Mouse (Mus musculus) heart, embryonic 14.5 days (tissue): ENCODE measurements around the gene Cers1. TPM values are rescaled to one million over a fixed set of nuclear protein-coding genes. Genes with fewer than 3 reads are reported as not detected.

Experiments used
- ATAC-seq: fragments of 200-750 bp; cut with Nextera tagmentation; 2 replicates; pipeline ENCODE4 v1.8.0; 2017; ENCODE audit warnings: low read depth, moderate TSS enrichment; ENCODE audit not compliant: insufficient number of reproducible peaks, insufficient read depth, low FRiP score
- H3K27ac ChIP-seq, 2 experiments: fragments of 200-500 bp in 1 of 2; fragments of 300-500 bp in 1 of 2; sonication (generic) in 1 of 2; replicated peaks in 1 of 2; 2 replicates each; pipeline ENCODE4 v1.5.1; 2012 to 2014; ENCODE audit warnings: low read depth in 2 of 2, low read length in 2 of 2, control low read depth in 1 of 2, mild to moderate bottlenecking in 1 of 2, mixed read lengths in 1 of 2; ENCODE audit not compliant: control insufficient read depth in 1 of 2, insufficient read depth in 1 of 2
- H3K27me3 ChIP-seq: fragments of 300-500 bp; sonication (generic); 2 replicates; pipeline ENCODE4 v1.6.1; 2014; ENCODE audit warnings: mild to moderate bottlenecking, low read length, control low read depth; ENCODE audit not compliant: control insufficient read depth, insufficient read depth
- H3K36me3 ChIP-seq: fragments of 300-500 bp; sonication (generic); 2 replicates; pipeline ENCODE4 v1.6.1; 2014; ENCODE audit warnings: mild to moderate bottlenecking, control low read depth, low read length, mixed read lengths; ENCODE audit not compliant: control insufficient read depth, insufficient read depth
- H3K4me1 ChIP-seq, 2 experiments: fragments of 200-500 bp in 1 of 2; fragments of 300-500 bp in 1 of 2; sonication (generic) in 1 of 2; 2 replicates each; pipeline ENCODE4 v1.6.1; 2012 to 2014; ENCODE audit warnings: low read length in 2 of 2, control low read depth in 1 of 2, mixed read lengths in 1 of 2; ENCODE audit not compliant: control insufficient read depth in 2 of 2, insufficient read depth in 2 of 2
- H3K4me2 ChIP-seq: fragments of 300-500 bp; sonication (generic); 2 replicates; pipeline ENCODE4 v1.6.1; 2014; ENCODE audit warnings: mild to moderate bottlenecking, low read length
- H3K4me3 ChIP-seq, 2 experiments: fragments of 200-500 bp in 1 of 2; fragments of 300-500 bp in 1 of 2; sonication (generic) in 1 of 2; 2 replicates each; pipeline ENCODE4 v1.5.1; 2012 to 2014; ENCODE audit warnings: low read length in 2 of 2, mild to moderate bottlenecking in 2 of 2, control low read depth in 1 of 2, low read depth in 1 of 2, moderate library complexity in 1 of 2; ENCODE audit not compliant: control insufficient read depth in 1 of 2, insufficient read depth in 1 of 2
- H3K9ac ChIP-seq: fragments of 300-500 bp; sonication (generic); 2 replicates; pipeline ENCODE4 v1.6.1; 2014; ENCODE audit warnings: mild to moderate bottlenecking, low read length
- H3K9me3 ChIP-seq: fragments of 300-500 bp; sonication (generic); 2 replicates; pipeline ENCODE4 v1.6.1; 2016; ENCODE audit warnings: low read length, control low read depth; ENCODE audit not compliant: control insufficient read depth
- WGBS: fragments of 180-500 bp; shearing (Covaris S2); extraction: QIAGEN DNeasy Blood & Tissue Kit; methylation state at CpG from one replicate; pipeline ENCODE4 v1.1.7; 2014; 5-methylcytosine and 5-hydroxymethylcytosine counted together
- polyA plus RNA-seq: library from polyadenylated mRNA; unstranded; fragments of >200 nt; fragmentation: Nextera tagmentation; extraction: Ambion mirVana; gene quantifications from 2 replicates; pipeline ENCODE4 v1.2.1, GENCODE M21; 2014

The Cers1 gene
- polyA plus RNA-seq, 1 experiment from 2014 or later, result 2.3 TPM

- Histone ChIP-seq H3K4me3 (no peak overlapping the region), H3K27ac (no peak overlapping the region), H3K4me1 (no peaks in the 10 kb centered on the region), H3K9me3 (no peaks in the 10 kb centered on the region), H3K4me2 (no peak overlapping the region), H3K27me3 (no peaks in the 10 kb centered on the region), H3K36me3 (peaks cover 75% of the 10 kb centered on the region), H3K9ac (no peak overlapping the region)
- no peak for ATAC-seq
- 86% methylated on average over 7 of the region's 7 CpGs for WGBS
These were observed 27.5 kb downstream of the Cers1 start for GRCm38 (mm10) chr8:70343076-70343475.

- Histone ChIP-seq H3K9me3 (no peaks in the 10 kb centered on the region), H3K9ac (no peak overlapping the region), H3K27me3 (no peaks in the 10 kb centered on the region), H3K27ac (no peak overlapping the region), H3K4me2 (no peak overlapping the region), H3K36me3 (peaks cover 75% of the 10 kb centered on the region), H3K4me3 (no peak overlapping the region), H3K4me1 (peaks cover 0 to 3% of the 10 kb centered on the region in 2 experiments; a peak in 1 of 4 replicates)
- WGBS, result 69% methylated on average over 6 of the region's 6 CpGs
- ATAC-seq, result no peak
These were observed 28.1 kb downstream of the Cers1 start for GRCm38 (mm10) chr8:70343696-70344095.

GRCm38 (mm10) chr8:70344279-70344678, 28.7 kb downstream of the Cers1 start:
- ATAC-seq, result no peak
- 73% methylated on average over 2 of the region's 2 CpGs for WGBS
- H3K4me1 ChIP-seq, result peaks cover 0 to 3% of the 10 kb centered on the region in 2 experiments; a peak in 2 of 4 replicates
- peaks cover 75% of the 10 kb centered on the region for H3K36me3 ChIP-seq
- no peak overlapping the region for H3K4me3 ChIP-seq
- no peak overlapping the region for H3K4me2 ChIP-seq
- H3K9me3 ChIP-seq, result no peaks in the 10 kb centered on the region
- H3K9ac ChIP-seq, result no peak overlapping the region
- H3K27me3 ChIP-seq, result no peaks in the 10 kb centered on the region
- H3K27ac ChIP-seq, result no peak overlapping the region

- H3K4me1 ChIP-seq, result peaks cover 20 to 27% of the 10 kb centered on the region in 2 experiments
- H3K4me2 ChIP-seq, result no peak overlapping the region
- peaks cover 55% of the 10 kb centered on the region for H3K36me3 ChIP-seq
- no peaks in the 10 kb centered on the region for H3K27me3 ChIP-seq
- ATAC-seq, result no peak
- no peak overlapping the region for H3K27ac ChIP-seq
- H3K9ac ChIP-seq, result no peak overlapping the region
- no peaks in the 10 kb centered on the region for H3K9me3 ChIP-seq
- H3K4me3 ChIP-seq, result no peak overlapping the region
- 84% methylated on average over 4 of the region's 4 CpGs for WGBS
These were observed 31.9 kb downstream of the Cers1 start for GRCm38 (mm10) chr8:70347443-70347842.

GRCm38 (mm10) chr8:70347860-70348420, 32.4 kb downstream of the Cers1 start:
- no peak for ATAC-seq
- no peak overlapping the region for H3K4me3 ChIP-seq
- H3K27ac ChIP-seq, result no peak overlapping the region
- 67% methylated on average over 1 of the region's 1 CpGs for WGBS
- H3K4me2 ChIP-seq, result no peak overlapping the region
- H3K27me3 ChIP-seq, result no peaks in the 10 kb centered on the region
- H3K36me3 ChIP-seq, result peaks cover 50% of the 10 kb centered on the region
- H3K9ac ChIP-seq, result no peak overlapping the region
- no peaks in the 10 kb centered on the region for H3K9me3 ChIP-seq
- peaks cover 20 to 28% of the 10 kb centered on the region in 2 experiments for H3K4me1 ChIP-seq

- Histone ChIP-seq H3K4me1 (peaks cover 27 to 34% of the 10 kb centered on the region in 2 experiments), H3K4me2 (peak overlapping the region; percentile 99), H3K27me3 (no peaks in the 10 kb centered on the region), H3K27ac (no peak overlapping the region), H3K9ac (peak overlapping the region; percentile 98), H3K36me3 (peaks cover 31% of the 10 kb centered on the region), H3K9me3 (no peaks in the 10 kb centered on the region), H3K4me3 (peak overlapping the region; percentile 80 to 99)
- WGBS, result 50% methylated on average over 15 of the region's 15 CpGs
- ATAC-seq, result no peak
These were observed 35.7 kb downstream of the Cers1 start for GRCm38 (mm10) chr8:70351035-70351999.

- no peaks in the 10 kb centered on the region for H3K27me3 ChIP-seq
- no peak for ATAC-seq
- peaks cover 25% of the 10 kb centered on the region for H3K36me3 ChIP-seq
- peak overlapping the region; percentile 99 for H3K4me2 ChIP-seq
- peak overlapping the region; percentile 80 to 99 for H3K4me3 ChIP-seq
- H3K4me1 ChIP-seq, result peaks cover 27 to 34% of the 10 kb centered on the region in 2 experiments
- H3K9ac ChIP-seq, result peak overlapping the region; percentile 98
- peak overlapping the region in 1 of 2 experiments; percentile 88; a peak in 1 of 4 replicates for H3K27ac ChIP-seq
- 12% methylated on average over 3 of the region's 3 CpGs for WGBS
- H3K9me3 ChIP-seq, result no peaks in the 10 kb centered on the region
These were observed 36.4 kb downstream of the Cers1 start for GRCm38 (mm10) chr8:70352000-70352384.
